Mouse (Mus musculus) R1 (cell line): ENCODE data around the gene Polr3c.
"Not testable (repeated sequence)": the region's sequence is repeated elsewhere in the genome, so short reads cannot be mapped to it uniquely, and the experiment has no call there.

Experiments used
- DNase-seq: peaks from one replicate; pipeline ENCODE4 v3.0.0-alpha.2; 2018; ENCODE audit warnings: low read depth, low spot score

The Polr3c gene

DNA sequence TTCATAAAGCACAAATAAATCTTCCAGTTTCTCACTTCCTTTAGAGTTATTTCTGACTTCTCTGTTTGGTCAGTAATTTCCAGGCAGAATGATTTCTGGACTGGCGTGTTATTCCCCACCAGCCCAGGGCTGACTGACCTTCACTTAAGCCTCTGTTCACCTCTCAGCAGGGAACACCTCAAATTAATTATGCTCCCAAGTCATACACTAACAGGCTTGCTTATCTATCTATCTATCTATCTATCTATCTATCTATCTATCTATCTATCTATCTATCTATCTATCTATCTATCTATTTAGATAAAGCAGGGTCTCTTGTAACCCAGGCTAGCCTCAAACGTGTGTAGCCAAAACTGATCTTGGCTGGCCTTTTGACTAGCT is 18.8 kb downstream of the Polr3c start:
- DNase-seq = no peak

DNA sequence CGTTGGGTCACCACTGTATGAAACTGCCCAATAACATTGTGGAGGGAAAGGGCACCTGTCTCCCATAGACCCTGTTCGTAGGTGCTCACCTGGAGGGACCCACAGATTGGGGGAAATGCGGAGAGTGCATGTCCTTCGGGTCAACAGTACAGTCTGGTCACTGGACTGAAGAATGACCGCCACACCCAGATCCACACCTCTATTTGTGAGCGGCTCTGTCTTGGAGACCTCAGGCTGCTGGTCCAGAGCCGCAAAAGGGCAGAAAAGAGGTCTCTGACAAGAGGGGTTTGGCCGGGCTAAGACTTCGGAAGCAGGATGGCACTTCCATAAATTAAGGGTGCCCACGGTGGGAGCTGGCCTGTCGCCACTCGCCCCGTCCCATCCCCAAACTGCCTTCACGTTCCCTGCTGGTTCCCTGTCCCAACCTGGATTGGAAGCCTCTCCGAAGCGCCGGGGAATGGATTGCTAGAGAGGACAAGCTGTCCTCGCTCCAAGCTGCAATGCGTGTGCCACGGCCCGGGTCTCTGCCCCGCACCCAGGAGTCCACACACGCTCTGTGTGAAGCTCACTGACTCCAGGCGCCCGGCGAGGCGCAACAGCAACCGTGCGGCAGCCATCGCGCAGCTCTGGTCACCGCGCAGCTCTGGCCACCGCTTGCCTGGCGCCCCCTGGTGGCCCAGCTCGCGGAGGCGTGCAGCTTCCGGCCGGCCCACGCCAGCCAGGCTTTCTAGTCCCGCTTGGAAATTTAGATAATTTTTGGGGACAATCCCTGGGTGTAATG is 19.3 kb downstream of the Polr3c start, which contains the start of gene Nudt17:
Gene Nudt17, minus strand, starts transcription at position 660 of the 781 bp plus-strand sequence.
- peak; percentile 70 for DNase-seq

DNA sequence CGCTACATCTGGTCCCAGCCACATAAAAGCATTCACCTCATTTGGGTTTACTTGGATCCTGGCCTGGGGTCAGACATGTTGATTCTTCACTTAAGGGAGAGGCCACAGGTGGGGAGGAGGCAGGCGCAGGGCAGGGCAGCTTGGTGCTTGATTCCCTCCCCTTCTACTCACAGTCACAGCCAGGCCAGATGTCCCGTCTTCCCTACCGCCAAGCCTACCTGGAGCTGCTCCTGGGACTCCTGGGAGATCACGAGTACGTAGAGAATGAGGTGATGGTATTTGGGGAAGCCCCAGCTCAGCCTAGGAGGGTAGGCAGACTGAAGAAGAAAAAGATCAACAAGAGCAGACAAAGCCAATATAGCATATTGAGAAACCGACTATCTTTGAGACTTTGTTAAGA is 20.4 kb downstream of the Polr3c start:
- no peak for DNase-seq

DNA sequence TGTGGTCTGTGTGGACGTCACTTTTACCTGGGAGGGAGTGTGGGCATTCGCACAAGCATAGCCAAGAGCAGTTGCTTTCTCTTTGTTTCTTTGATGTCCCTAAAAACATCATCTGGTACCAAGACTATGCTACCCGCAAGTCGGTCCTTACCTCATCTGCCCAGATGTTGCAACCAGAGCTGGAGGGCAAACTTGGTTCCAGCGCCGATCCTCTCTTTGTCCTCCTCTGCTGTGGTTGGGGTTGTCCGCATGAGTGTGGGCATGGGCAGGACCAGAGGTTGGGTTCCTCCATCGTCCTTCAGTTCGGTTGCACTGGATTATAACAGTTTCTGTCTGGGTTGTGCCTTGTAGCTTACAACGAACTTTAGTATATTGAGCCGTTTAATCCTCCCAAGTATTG is 21.2 kb downstream of the Polr3c start:
- DNase-seq = no peak

DNA sequence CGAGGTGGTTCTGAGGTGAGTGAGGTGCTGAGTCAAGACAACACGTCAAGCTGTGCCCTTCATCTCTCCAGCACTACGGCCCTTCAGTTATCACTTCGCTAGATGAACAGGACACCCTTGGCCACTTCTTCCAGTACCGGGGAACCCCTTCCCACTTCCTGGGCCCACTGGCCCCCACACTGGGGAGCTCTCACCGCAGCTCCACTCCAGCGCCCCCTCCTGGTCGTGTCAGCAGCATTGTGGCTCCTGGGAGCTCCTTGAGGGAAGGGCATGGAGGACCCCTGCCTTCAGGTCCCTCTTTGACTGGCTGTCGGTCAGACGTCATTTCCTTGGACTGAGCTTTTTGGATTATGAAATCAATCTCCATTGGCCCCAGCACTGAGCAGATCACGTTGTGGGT is 22.6 kb downstream of the Polr3c start:
- DNase-seq = peak; percentile 62

DNA sequence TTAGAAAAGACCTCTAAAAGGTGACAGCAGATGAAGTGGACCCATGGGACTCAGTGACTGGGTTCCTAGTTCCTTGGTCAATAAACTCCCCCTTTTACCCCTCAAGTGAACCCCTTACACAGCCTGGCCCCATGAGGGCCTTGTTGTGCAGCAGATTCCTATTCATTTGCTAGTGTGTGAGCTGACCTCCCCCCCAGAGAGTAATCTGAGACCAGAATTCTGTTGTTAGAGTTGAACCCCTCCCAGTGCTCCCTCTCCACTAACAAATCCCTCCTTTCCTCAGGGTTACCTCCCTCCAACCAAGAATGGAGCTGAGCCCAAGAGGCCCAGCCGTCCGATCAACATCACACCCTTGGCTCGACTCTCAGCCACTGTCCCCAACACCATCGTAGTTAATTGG is 26.4 kb downstream of the Polr3c start:
- peak; percentile 52 for DNase-seq

DNA sequence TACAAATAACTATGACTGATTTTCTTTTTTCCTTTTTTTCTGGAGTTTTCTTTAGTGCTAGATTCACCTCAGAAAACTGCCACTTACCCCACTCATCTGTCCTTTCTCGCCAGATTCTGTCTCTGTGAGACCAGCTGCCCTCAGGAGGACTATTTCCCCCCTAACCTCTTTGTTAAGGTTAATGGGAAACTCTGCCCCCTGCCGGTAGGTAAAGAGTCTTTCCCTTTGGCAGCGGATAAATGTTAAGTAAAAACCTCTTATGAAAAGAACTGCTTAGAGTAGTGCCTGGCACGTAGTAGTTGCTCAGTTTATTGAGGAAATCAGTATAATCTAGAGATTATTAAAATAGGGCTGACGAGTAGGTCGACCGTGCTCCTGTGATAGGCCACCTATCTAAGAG is 27.1 kb downstream of the Polr3c start:
- DNase-seq = peak; percentile 79

DNA sequence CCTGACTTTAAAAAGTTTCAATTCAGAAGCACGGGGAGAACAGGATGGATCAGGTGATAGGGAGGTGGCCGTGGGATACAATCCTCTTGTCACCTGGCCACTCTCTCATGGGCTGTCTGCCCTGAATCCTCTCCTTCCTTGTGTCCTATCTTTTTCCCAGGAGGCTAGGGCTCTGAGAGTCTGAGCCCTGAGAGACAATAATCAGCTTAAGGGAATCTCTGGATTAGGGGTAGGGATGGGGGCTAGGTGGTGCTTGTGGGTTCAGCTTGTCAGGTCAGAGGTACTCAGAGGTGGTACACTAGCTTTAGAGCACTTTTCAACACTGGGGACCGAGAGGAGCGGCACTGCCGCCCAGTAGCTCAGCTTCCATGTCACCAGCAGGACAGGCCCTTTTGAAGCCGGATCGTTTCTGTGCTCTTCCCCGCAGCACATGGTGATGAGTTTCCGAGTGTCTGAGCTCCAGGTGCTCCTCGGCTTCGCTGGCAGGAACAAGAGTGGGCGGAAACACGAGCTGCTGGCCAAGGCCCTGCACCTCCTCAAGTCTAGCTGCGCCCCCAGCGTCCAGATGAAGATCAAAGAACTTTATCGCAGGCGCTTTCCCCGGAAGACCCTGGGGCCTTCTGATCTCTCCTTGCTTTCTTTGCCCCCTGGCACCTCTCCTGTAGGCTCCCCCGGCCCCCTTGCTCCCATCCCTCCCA is 28.3 kb downstream of the Polr3c start:
- no peak for DNase-seq

DNA sequence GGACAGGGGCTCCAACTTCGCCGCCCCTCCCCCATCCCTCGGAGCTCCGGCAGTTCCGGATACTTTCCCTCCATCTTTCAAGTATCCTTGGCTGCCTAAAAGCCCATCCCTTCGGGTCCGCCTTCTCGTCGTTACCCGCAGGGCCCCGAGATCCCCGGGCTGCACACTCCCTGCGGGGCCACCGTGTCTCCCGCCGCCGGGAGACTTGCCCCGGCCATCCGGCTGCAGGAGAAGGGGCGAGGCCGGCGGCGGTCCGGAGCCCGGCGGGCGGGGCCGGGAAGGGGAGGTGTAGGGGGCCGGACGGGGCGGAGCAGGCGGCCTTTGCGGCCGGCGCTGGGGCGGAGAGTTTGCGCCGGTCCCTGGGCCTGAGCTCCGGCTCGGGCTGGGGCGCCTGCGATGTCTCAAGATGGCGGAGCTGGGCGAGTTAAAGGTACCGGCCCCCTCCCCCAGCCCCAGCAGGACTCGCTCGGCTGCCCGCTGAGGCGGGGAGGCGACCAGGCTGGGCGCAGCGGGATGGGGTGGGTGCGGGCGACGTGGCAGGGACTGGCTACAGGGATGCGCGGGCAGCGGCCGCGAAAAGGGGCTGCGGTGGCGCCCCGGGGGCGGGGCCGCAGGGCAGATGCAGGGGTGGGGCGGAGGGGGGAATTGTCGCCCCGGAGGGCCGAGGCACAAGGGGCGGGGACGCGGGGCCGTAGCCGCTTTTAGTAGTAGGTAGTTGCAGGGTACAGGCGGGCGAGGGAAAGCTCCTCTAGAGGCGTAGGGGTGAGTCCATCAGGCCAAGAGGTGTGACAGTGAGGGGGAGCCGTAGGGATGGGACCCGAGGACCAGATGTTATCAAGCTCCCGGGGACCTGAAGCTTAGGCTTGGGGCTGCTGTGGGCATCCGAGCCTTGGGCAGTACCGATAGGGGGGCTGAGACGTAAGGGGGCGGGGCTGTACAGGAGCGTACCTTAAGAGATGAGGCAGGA is 30.4 kb downstream of the Polr3c start:
- DNase-seq = peak; percentile 93

DNA sequence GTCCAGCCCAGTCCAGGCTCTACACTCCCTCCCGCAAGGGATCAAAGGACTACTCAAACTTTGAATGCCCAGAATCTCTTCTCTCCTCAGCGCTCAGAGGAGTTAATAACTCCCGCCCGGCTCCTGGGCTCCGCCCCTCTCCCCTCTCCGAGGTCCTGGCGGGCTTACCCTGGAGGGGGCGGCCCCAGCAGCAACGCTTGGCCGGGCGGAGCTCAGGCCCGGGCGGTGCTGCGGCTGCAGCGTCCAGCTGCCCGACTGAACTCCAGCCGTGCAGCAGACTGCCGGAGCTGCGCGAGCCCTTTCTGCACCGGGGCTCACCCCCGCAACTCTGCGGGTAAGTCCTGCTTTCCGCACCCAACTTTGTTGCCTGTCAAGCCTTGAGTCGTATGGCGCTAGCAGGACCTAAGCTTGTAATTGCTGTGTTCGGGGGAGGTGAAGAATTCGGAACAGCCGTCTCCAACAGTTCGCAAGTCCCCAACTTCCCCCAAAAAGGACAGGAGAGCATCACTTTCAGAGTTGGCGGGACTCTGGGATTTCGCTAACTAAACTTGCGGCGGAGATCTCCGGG is 31.1 kb downstream of the Polr3c start, which contains the start of gene Pias3:
Gene Pias3, plus strand, starts transcription at position 187 of the 568 bp plus-strand sequence.
- DNase-seq = peak; percentile 92

DNA sequence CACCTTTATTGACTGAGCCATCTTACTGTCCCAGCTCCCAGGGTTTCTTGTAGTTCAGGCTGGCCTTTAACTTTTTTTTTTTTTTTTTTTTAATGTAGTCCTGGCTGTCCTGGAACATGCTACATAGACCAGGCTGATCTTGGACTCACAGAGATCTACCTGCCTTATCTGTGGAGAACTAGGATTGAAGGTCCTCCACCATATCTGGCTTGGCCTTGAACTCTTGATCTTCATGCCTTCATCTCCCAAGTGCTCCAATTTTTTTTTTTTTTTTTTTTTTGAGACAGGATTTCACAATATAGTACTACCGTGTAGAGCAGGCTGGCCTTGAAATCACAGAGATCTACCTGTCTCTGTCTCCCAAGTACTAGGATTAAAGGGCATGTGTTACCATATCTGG is 33.8 kb downstream of the Polr3c start:
- no peak for DNase-seq

DNA sequence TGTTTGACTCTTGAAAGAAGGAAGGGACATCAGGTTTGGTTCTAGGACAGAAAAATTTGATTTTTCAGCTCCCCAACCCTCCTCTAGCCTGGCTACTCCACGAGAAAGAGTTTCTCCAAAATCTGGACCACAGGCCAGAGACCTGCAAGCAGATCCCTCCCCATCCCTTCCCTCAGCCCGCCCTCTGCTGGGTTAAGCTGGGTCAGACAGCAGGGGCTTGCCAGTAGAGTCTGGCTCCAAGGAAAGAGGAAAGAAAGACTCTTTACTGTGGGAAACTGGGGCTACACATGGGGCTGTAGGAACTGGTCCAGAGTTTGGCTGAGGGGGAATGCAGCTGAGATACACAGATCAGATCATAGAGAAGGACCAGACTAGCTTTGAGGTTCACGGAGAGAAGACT is 34.9 kb downstream of the Polr3c start:
- DNase-seq = peak; percentile 77

DNA sequence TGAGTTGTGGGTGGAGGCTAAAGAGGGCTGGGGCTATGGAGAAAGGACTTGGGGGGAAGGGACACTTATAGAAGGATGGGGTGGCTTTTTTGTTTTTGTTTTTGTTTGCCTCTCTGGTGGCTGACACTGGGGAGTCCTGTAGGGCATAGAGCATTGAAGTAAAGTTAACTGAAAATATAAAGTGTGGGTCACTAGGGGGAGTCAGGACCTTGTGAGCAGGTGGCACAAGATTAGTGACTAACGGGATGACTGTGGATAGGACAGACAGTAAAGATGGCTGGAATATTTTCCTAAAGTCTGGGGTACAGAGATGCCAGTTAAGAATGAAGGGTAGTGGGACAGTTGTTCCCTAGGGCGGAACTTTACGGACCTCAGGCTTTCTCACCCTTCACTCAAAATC is 37.1 kb downstream of the Polr3c start:
- no peak for DNase-seq

DNA sequence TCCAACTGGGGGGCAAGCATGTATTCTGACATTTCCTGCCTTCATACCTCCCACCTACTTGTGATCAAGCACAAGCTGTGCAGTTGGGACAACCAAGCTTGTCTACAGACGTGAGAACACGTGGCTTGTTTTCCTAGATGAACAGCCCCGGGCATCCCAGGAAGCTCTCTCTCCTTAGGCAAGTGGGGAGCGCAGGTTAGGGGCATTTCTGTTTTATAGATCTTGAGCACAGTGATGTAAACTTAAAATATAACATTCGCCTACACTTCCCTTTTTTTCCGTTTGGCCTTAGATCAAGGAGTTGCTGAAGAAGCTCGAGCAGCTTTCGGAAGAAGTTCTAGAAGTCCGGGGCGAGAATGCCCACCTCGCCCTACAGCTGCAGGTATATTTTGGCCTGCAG is 38.6 kb downstream of the Polr3c start:
- DNase-seq = no peak

DNA sequence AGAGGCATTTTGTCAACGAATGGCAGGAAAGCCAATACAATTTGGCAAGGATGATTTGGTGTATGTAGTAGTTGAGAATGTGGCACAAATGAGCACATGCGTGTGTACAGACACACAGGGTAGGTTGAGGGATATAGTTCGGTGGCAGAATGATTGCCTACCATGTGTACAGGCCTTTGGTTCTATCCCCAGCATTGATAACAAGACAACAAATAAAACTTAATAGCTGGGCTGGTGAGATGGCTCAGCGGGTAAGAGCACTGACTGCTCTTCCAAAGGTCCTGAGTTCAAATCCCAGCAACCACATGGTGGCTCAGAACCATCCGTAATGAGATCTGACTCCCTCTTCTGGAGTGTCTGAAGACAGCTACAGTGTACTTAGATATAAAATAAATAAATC is 41.4 kb downstream of the Polr3c start:
- DNase-seq = not testable (repeated sequence)

DNA sequence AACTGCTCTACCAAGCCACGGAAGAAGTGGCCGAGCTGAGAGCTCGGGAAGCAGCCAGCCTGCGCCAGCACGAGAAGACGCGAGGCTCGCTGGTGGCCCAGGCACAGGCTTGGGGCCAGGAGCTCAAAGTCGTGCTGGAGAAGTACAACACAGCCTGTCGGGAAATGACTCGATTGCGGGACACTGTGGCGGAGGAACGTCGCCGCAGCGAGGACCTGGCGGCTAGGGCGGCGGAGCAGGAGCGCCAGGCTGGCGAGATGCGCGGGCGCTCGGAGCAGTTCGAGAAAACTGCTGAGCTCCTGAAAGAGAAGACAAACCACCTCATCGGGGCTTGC is 42.6 kb downstream of the Polr3c start:
- no peak for DNase-seq

DNA sequence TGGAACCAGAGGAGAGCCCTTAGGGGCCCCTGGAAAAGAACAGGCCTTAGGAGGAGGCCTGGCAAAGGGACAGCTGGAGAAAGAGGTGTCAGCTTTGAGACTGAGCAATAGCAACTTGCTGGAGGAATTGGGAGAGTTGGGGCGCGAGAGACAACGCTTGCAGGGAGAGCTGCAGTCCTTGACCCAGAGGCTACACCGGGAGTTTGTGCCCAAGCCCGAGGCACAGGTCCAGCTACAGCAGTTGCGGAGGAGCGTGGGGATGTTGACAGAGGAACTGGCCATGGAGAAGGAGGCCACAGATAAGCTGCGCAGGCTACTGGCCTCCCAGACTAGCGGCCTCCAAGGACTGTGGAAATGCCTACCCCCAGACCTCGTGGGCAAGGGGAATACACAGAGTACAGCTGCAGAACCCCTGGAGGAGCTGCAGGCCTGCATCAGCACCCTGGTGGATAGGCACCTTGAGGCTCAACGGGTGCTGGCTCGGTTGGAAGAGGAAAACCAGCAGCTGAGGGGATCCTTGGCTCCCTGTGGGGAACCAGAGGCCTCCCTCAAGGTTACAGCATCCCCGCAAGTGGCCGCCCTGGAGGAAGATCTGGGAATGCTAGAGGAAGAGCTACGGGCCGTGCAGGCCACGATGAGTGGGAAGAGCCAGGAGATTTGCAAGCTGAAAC is 43.1 kb downstream of the Polr3c start:
- no peak for DNase-seq

DNA sequence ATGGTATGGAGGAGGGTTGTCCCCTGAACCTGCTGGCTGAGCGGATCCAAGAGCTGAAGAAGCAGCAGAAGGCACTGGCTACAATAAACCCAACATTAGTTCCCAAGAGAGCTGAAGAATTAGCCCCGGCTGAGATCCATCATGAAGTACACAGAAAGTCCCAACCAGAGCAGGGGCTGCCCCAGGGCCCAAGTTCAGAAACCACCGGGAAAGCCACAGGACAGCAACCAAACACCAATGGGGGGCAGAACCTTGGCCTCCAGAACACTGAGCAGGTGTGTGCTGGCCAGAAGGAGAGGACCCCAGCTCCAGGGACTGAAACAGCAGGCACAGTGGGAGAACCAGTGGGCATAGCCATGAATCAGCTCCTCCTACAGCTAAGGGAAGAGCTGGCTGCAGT is 43.9 kb downstream of the Polr3c start:
- no peak for DNase-seq

DNA sequence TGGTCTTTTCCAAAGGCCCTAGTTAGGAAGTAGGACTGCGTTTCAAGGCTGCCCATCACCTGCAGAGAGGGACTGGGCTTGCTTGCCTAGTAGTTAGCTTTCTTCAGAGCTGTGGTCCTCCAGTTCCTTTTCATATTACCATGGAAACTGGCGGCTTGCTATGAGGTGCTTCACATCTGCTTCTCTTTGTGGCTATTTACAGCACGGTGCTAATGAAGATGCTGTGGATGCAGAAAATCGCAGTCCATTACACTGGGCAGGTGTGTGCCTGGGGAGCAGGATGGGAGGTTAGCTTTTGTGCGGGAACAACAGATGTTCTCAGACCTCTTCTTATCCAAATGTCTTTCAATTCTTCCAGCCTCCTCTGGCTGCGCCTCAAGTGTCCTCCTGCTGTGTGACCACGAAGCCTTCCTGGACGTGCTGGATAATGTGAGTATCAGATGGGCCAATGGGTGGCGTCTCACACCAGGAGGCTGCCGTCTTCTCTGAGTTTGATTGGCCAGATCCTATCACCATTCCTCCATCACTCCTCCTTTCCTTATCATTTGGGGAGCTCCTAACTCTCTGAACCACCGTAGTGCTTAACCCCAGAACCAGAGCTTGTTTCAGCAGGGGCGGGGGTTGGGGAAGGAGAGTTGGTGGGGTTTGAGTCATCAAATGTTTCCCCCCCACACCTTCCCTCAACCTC is 47.0 kb downstream of the Polr3c start:
- DNase-seq = peak; percentile 53

DNA sequence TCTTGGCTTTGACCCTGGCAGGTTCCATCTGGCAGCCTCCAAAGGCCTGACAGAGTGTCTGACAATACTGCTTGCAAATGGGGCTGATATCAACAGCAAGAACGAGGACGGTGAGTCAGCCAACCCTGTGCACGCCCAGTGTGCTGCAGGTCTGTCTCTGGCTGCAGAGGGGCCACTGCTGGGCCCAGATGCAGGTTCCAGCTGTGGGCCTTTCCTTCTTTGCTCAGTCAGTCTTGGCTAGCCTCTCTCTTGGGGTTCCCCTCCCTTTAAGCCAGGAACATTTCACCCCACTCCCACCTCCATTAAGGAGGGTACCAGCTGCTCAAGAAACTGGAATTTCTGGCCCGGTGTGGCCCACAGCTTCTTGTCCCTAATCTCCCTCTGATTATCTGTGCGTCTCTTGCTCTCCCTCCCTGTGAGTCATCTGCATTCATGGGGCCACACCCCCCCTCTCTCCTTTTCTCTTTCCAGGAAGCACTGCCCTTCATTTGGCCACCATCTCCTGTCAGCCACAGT is 48.2 kb downstream of the Polr3c start:
- DNase-seq = peak; percentile 79
